Mouse (Mus musculus) C2C12 (cell line): Measurements from ENCODE around the gene 4933407L21Rik. TPM values are rescaled to one million over a fixed set of nuclear protein-coding genes. Genes with fewer than 3 reads are reported as not detected.

ENCODE experiments used
- H3K27me3 ChIP-seq: one replicate; pipeline ENCODE4 v1.6.1; 2011; ENCODE audit not compliant: control insufficient read depth, insufficient read depth, insufficient read length
- H3K36me3 ChIP-seq: one replicate; pipeline ENCODE4 v1.6.1; 2011; ENCODE audit not compliant: control insufficient read depth, insufficient read depth
- H3K4me3 ChIP-seq: one replicate; pipeline ENCODE4 v1.5.1; 2011; ENCODE audit warnings: mild to moderate bottlenecking, control low read depth; ENCODE audit not compliant: poor library complexity, insufficient read depth, severe bottlenecking
- H3K79me2 ChIP-seq: one replicate; pipeline ENCODE4 v1.6.1; 2011; ENCODE audit not compliant: control insufficient read depth, insufficient read depth
- H3K79me3 ChIP-seq: one replicate; pipeline ENCODE4 v1.6.1; 2011; ENCODE audit warnings: low read depth, control low read depth
- H3ac ChIP-seq: one replicate; pipeline ENCODE3; 2011; ENCODE audit warnings: low read depth; ENCODE audit not compliant: control insufficient read depth, insufficient read length
- CEBPB ChIP-seq: IDR thresholded peaks from one replicate; pipeline ENCODE4 v1.6.1; 2011; ENCODE audit warnings: low read depth, mild to moderate bottlenecking, control low read depth, moderate library complexity
- CTCF ChIP-seq: IDR thresholded peaks from one replicate; pipeline ENCODE4 v1.5.1; 2011; ENCODE audit not compliant: control insufficient read depth, insufficient read depth, insufficient read length
- FOSL1 ChIP-seq: IDR thresholded peaks from one replicate; pipeline ENCODE4 v1.8.0; 2011; ENCODE audit warnings: mild to moderate bottlenecking, low read length; ENCODE audit not compliant: poor library complexity, insufficient read depth, severe bottlenecking
- MAX ChIP-seq: IDR thresholded peaks from one replicate; pipeline ENCODE4 v1.6.1; 2011; ENCODE audit warnings: mild to moderate bottlenecking, control low read depth
- MYOD1 ChIP-seq: IDR thresholded peaks from one replicate; pipeline ENCODE4 v1.6.1; 2011; ENCODE audit warnings: low read depth; ENCODE audit not compliant: control insufficient read depth, insufficient read length
- MYOG ChIP-seq: IDR thresholded peaks from one replicate; pipeline ENCODE4 v1.6.1; 2011; ENCODE audit not compliant: control insufficient read depth, insufficient read length; ENCODE audit errors: extremely low read depth
- USF1 ChIP-seq: IDR thresholded peaks from one replicate; pipeline ENCODE4 v1.6.1; 2011; ENCODE audit warnings: low read depth, mild to moderate bottlenecking, control low read depth, moderate library complexity
- polyA plus RNA-seq: library from polyadenylated mRNA; unstranded; fragments of >200 nt; fragmentation: generic; extraction: Trizol; gene quantifications from one replicate; pipeline ENCODE4 v1.2.1, GENCODE M21; 2012; ENCODE audit warnings: missing spikeins

Gene 4933407L21Rik
- polyA plus RNA-seq, 1 experiment: not detected

DNA sequence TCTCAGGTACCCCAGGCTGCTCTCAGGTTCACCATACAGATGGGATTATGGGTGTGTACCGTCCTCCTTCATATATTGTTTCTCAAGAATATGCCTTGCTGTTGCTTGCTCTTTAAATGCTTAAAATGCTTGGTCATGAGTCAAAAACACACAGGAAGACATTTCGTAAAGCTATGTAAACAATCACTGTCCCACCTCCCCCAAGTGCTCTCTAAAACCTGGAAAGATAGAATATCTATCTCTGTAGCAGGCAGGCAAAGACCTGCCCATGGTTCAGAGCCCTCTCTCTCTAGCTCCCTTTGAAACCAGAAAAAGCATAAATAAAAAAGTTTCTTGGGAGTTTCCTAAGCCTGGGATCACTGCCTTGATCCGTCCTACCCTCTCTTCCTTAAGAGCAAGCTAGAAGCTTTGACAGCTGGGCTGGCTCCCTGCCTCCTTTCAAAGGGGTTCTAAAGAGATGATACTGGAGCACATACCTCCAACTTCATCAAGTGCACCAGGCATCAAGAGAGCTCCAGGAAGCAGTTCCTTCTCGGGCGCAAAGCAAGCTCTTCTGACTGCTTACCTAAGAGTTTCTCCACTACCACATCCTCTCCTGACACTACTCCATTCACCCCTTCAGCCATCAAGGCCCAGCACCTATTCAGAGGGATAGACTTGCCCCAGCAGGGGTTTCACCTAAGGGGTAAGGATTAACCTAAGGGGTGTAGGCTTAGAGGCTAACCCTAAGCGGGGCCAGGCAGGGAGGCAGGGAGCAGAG is 31.0 kb downstream of the 4933407L21Rik start:
- H3ac ChIP-seq: no peak overlapping the region
- H3K79me2 ChIP-seq: no peaks in the 10 kb centered on the region
- H3K36me3 ChIP-seq: no peaks in the 10 kb centered on the region
- peaks cover 24% of the 10 kb centered on the region for H3K27me3 ChIP-seq
- TF ChIP-seq MAX (no peak), MYOD1 (no peak), FOSL1 (no peak), CTCF (no peak), CEBPB (no peak), MYOG (no peak), USF1 (no peak)
- H3K4me3 ChIP-seq: no peak overlapping the region
- H3K79me3 ChIP-seq: no peaks in the 10 kb centered on the region

DNA sequence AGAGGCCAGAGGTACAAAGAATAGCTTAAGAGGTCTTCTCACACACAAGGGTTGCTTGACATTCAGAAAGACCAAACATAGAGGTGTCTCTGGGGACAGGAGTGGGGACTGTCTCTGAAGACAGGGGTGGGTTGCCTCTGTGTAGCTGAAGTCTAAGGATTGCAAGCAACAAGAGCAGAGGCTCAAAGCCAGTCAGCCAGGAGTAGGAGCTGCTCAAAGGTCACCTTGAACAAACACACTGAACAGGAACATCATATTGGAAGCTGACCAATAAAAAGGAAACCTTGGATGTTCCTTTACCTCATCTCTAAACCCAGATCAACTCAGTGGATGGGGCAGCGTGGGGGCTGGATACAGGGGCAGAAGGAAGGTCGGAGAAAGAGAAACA is 31.6 kb downstream of the 4933407L21Rik start:
- no peaks in the 10 kb centered on the region for H3K79me2 ChIP-seq
- H3K4me3 ChIP-seq: no peak overlapping the region
- no peak for TF ChIP-seq MYOD1
- no peak for TF ChIP-seq MYOG
- no peak for TF ChIP-seq CEBPB
- TF ChIP-seq USF1: no peak
- TF ChIP-seq CTCF: no peak
- TF ChIP-seq MAX: no peak
- TF ChIP-seq FOSL1: no peak
- no peak overlapping the region for H3ac ChIP-seq
- H3K79me3 ChIP-seq: no peaks in the 10 kb centered on the region
- H3K27me3 ChIP-seq: peaks cover 24% of the 10 kb centered on the region
- no peaks in the 10 kb centered on the region for H3K36me3 ChIP-seq

DNA sequence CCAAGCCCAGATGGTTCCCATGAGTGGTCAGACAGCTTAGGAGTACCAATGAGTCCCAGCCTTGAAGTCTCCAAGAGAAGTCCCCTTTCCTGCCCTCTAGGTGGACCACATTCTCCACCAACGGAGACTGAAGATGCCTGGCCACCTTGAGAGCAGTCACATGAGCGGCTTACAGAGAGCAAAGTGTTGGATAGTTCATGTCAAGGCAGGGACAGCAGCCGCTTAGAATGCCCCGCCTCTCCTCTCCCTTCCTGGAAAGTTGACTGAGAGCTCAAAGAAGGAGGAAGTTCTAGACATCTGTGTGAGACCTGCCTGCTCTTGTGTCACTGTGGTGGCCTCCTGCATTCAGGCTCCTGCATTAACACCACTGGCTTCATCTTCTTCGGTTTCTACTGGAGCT is 32.6 kb downstream of the 4933407L21Rik start, which contains the start of gene Gpr55:
Gene Gpr55, minus strand, starts transcription at position 135 of the 400 bp plus-strand sequence.
- Histone ChIP-seq H3K79me2 (no peaks in the 10 kb centered on the region), H3K79me3 (no peaks in the 10 kb centered on the region), H3K27me3 (peaks cover 20% of the 10 kb centered on the region), H3ac (no peak within 1 kb of the TSS), H3K4me3 (no peak within 1 kb of the TSS), H3K36me3 (no peaks in the 10 kb centered on the region)
- TF ChIP-seq MYOG (no peak), MAX (no peak), MYOD1 (no peak), CTCF (no peak), FOSL1 (no peak), CEBPB (no peak), USF1 (no peak)

- Histone ChIP-seq H3ac (no peak overlapping the region), H3K27me3 (peaks cover 15% of the 10 kb centered on the region), H3K79me2 (no peaks in the 10 kb centered on the region), H3K4me3 (no peak overlapping the region), H3K79me3 (no peaks in the 10 kb centered on the region), H3K36me3 (no peaks in the 10 kb centered on the region)
- TF ChIP-seq CTCF (no peak), USF1 (no peak), MYOD1 (no peak), MYOG (no peak), MAX (no peak), CEBPB (no peak), FOSL1 (no peak)
Measured at GRCm38 (mm10) chr1:85962081-85962480, 33.8 kb downstream of the 4933407L21Rik start.

GRCm38 (mm10) chr1:85965856-85966255 is 37.6 kb downstream of the 4933407L21Rik start:
- peaks cover 1% of the 10 kb centered on the region for H3K27me3 ChIP-seq
- no peaks in the 10 kb centered on the region for H3K79me2 ChIP-seq
- H3ac ChIP-seq: no peak overlapping the region
- no peak for TF ChIP-seq CTCF
- TF ChIP-seq MAX: no peak
- no peaks in the 10 kb centered on the region for H3K79me3 ChIP-seq
- H3K4me3 ChIP-seq: no peak overlapping the region
- no peaks in the 10 kb centered on the region for H3K36me3 ChIP-seq

- Histone ChIP-seq H3K79me2 (no peaks in the 10 kb centered on the region), H3K27me3 (no peaks in the 10 kb centered on the region), H3K4me3 (no peak overlapping the region), H3ac (no peak overlapping the region), H3K79me3 (no peaks in the 10 kb centered on the region), H3K36me3 (no peaks in the 10 kb centered on the region)
- TF ChIP-seq CEBPB (no peak), FOSL1 (no peak), CTCF (no peak)
Measured at GRCm38 (mm10) chr1:85969081-85969480, 40.8 kb downstream of the 4933407L21Rik start.
